Mouse (Mus musculus) CH12.LX (cell line): Measurements from ENCODE around the gene Sbk3. TPM values are rescaled to one million over a fixed set of nuclear protein-coding genes. Genes with fewer than 3 reads are reported as not detected.

Experiments
- DNase-seq: peaks from one replicate; pipeline ENCODE4 v3.0.0-alpha.2; 2013; ENCODE audit errors: extremely low read depth
- H3K27ac ChIP-seq: 2 replicates; pipeline ENCODE4 v1.5.1; 2012; ENCODE audit warnings: low read depth, mild to moderate bottlenecking, control low read depth, moderate library complexity; ENCODE audit not compliant: insufficient read depth
- H3K27me3 ChIP-seq: replicated peaks from 2 replicates; pipeline ENCODE3; 2012; ENCODE audit warnings: inconsistent platforms
- H3K36me3 ChIP-seq, 2 experiments: replicated peaks in 1 of 2; 2 replicates each; pipeline versions ENCODE3 to v1.6.1; 2012; ENCODE audit warnings: inconsistent platforms in 1 of 2, low read length in 1 of 2, mild to moderate bottlenecking in 1 of 2, mixed read lengths in 1 of 2, moderate library complexity in 1 of 2; ENCODE audit not compliant: control insufficient read depth in 1 of 2, insufficient read depth in 1 of 2
- H3K4me1 ChIP-seq, 2 experiments: 2 replicates each; pipeline ENCODE4 v1.6.1; 2012; ENCODE audit warnings: inconsistent platforms in 1 of 2, moderate library complexity in 1 of 2; ENCODE audit not compliant: insufficient read depth in 2 of 2, control insufficient read depth in 1 of 2
- H3K4me2 ChIP-seq: 2 replicates; pipeline ENCODE4 v1.6.1; 2012; ENCODE audit warnings: low read depth, mild to moderate bottlenecking, control low read depth; ENCODE audit not compliant: poor library complexity, insufficient read depth, severe bottlenecking
- H3K4me3 ChIP-seq, 3 experiments: fragments of 150-350 bp in 1 of 3; sonication (generic) in 1 of 3; replicated peaks in 1 of 3; 2 replicates each; pipeline versions ENCODE3 to v1.5.1; 2011 to 2012; ENCODE audit warnings: low read depth in 2 of 3, low read length in 2 of 3, mild to moderate bottlenecking in 2 of 3, moderate library complexity in 2 of 3, control low read depth in 1 of 3, improper control_type of control experiment in 1 of 3, inconsistent platforms in 1 of 3, mixed read lengths in 1 of 3; ENCODE audit not compliant: poor library complexity in 1 of 3
- H3K79me2 ChIP-seq: replicated peaks from 2 replicates; pipeline ENCODE4 v1.6.1; 2012; ENCODE audit warnings: mild to moderate bottlenecking, moderate library complexity; ENCODE audit not compliant: control insufficient read depth, poor library complexity, insufficient read depth, severe bottlenecking; ENCODE audit errors: extremely low read depth
- H3K9ac ChIP-seq: 2 replicates; pipeline ENCODE4 v1.6.1; 2012; ENCODE audit warnings: low read depth, mild to moderate bottlenecking, control low read depth, moderate library complexity; ENCODE audit not compliant: insufficient read depth
- H3K9me3 ChIP-seq: replicated peaks from 2 replicates; pipeline ENCODE3; 2012; ENCODE audit warnings: low read length, inconsistent platforms, mixed read lengths
- CTCF ChIP-seq, 2 experiments: IDR thresholded peaks in 1 of 2; conservative IDR thresholded peaks in 1 of 2; 2 replicates each; pipeline ENCODE4 v1.5.1; 2011 to 2012; ENCODE audit warnings: low read depth in 2 of 2, low read length in 2 of 2, improper control_type of control experiment in 1 of 2, inconsistent platforms in 1 of 2, mild to moderate bottlenecking in 1 of 2, moderate library complexity in 1 of 2
- E2F4 ChIP-seq: IDR thresholded peaks from 2 replicates; pipeline ENCODE4 v1.6.1; 2011; ENCODE audit warnings: low read depth, low read length, improper control_type of control experiment; ENCODE audit not compliant: insufficient replicate concordance
- NRF1 ChIP-seq: IDR thresholded peaks from 2 replicates; pipeline ENCODE4 v1.6.1; 2014; ENCODE audit warnings: low read depth, mild to moderate bottlenecking, inconsistent platforms, low read length, improper control_type of control experiment, moderate library complexity
- POLR2A ChIP-seq: IDR thresholded peaks from 2 replicates; pipeline ENCODE4 v1.6.1; 2011; ENCODE audit warnings: low read depth, mild to moderate bottlenecking, improper control_type of control experiment, low read length
- TBP ChIP-seq: conservative IDR thresholded peaks from 2 replicates; pipeline ENCODE4 v1.6.1; 2011; ENCODE audit warnings: low read depth, low read length, improper control_type of control experiment
- ZKSCAN1 ChIP-seq: IDR thresholded peaks from 2 replicates; pipeline ENCODE4 v1.6.1; 2012; ENCODE audit warnings: low read depth, inconsistent platforms, low read length, improper control_type of control experiment, borderline replicate concordance
- dilution Hi-C: fragments of 300-500 bp; cut with MboI; formaldehyde crosslinking; loops from 2 replicates; pipeline ENCODE4 v1.14.3; 2020; ENCODE audit warnings: low sequenced_read_pairs; ENCODE audit not compliant: extremely low pct_unique_long_range_greater_than_20kb, extremely low pct_ligation_motif_present
- in situ Hi-C: fragments of 300-500 bp; cut with MboI; formaldehyde crosslinking; loops from 3 replicates; pipeline ENCODE4 v1.14.3; 2019; ENCODE audit warnings: low sequenced_read_pairs, low pct_ligation_motif_present, low pct_unique_long_range_greater_than_20kb, mixed read lengths
- polyA plus RNA-seq: library from polyadenylated mRNA; unstranded; fragments of >175 nt; gene quantifications from 2 replicates; pipeline ENCODE4 v1.2.1, GENCODE M21; 2012; ENCODE audit warnings: low read depth; ENCODE audit not compliant: insufficient read length
- total RNA-seq, 2 experiments: library from RNA; depleted of rRNA; stranded (reverse); fragments of 300-350 nt in 1 of 2; fragments of >200 nt in 1 of 2; gene quantifications; 2 replicates each; pipeline ENCODE4 v1.2.3; 2012 to 2014

Sbk3 gene
- total and polyA plus RNA-seq, 3 experiments, result not detected

DNA sequence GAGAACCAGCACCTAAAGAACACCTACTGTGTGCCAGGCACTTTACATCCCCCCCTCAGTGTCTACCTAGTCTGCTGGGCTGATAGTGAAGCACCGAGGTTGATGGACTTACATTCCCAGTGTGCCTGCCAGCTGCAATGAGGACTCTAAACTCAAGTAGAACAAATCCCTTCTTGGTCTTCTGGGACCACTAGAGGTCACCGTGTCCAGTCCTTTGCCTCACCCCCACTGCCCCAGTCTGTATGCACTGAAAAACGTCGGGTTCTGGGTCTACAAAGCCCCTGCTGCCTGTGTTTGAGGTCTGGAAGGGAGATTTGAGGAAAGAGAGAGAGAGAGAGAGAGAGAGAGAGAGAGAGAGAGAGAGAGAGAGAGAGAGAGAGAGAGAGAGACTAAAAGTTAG is 46.5 kb downstream of the Sbk3 start:
- Histone ChIP-seq H3K27ac (no peak overlapping the region), H3K36me3 (peaks cover 15 to 24% of the 10 kb centered on the region in 2 experiments), H3K4me1 (peaks cover 5 to 23% of the 10 kb centered on the region in 2 experiments), H3K79me2 (no peaks in the 10 kb centered on the region), H3K4me2 (no peak overlapping the region), H3K9ac (no peak overlapping the region), H3K27me3 (no peaks in the 10 kb centered on the region), H3K4me3 (no peak overlapping the region), H3K9me3 (no peaks in the 10 kb centered on the region)
- dilution Hi-C loops (no loop called here), in situ Hi-C loops (no loop called here)
- TF ChIP-seq ZKSCAN1 (peak; percentile 50), E2F4 (no peak)
- DNase-seq, result no peak

DNA sequence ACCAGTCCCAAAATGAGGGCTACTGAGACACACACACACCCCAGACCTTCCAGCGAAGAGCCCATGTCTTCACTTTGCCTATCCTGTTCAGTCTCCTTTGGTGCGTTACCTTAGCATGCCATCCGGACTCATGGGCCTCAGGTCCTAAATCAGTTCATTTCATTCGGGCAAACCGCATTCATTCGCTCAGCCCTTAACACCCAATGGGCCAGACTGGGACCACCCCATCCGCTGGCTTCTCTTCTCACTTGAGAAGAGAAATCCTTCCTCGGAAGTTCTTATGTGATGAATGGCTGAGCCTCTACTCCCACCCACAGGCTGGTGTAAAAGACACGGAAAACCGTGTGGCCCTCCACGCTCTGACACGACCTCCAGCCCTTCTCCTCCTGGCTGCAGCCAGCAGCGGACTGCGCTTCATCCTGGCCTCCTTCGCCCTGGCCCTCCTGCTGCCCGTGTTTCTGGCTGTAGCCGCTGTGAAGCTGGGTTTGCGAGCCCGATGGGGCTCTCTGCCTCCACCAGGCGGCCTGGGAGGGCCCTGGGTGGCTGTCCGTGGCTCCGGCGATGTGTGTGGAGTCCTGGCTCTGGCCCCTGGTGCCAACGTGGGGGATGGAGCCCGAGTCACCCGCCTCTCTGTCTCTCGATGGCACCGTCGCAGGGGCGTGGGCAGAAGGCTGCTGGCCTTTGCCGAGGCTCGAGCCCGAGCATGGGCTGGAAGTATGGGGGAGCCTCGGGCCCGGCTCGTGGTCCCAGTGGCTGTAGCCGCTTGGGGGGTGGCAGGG is 47.2 kb downstream of the Sbk3 start:
- Histone ChIP-seq H3K27me3 (no peaks in the 10 kb centered on the region), H3K4me2 (no peak overlapping the region), H3K79me2 (no peaks in the 10 kb centered on the region), H3K4me1 (peaks cover 5 to 23% of the 10 kb centered on the region in 2 experiments), H3K36me3 (peaks cover 21 to 31% of the 10 kb centered on the region in 2 experiments), H3K9ac (no peak overlapping the region), H3K9me3 (no peaks in the 10 kb centered on the region), H3K27ac (no peak overlapping the region), H3K4me3 (no peak overlapping the region)
- in situ Hi-C loops (no loop called here), dilution Hi-C loops (no loop called here)
- TF ChIP-seq TBP, result no peak
- DNase-seq, result no peak

DNA sequence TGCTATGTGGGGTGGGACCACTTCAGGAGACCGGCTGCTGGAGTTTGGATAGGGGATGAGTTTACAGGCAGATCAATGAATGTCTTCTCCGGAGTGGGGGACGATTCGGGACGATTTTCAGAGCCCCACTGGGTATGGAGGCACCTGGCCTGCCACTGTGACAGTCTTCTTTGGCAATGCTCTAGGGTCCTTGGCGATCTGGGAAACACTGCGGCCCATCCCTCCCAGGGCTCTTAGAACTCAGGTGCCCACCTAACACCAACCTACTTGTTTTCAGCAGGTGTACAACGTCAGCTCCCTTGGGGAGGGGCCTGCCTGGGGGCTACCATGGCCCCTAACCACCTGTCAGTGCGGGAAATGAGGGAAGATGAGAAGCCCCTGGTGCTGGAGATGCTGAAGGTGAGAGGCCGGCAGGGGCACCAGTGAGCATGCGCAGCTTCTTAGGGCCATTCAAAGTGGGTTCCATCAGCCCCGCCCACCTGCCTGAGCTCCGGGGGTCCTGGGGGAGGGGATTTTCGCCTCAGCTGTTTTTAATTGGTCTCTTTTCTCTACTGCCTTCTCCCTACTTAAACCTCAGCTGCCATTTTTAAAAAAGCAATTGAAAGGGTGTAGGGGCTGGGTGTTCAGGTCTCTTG is 47.9 kb downstream of the Sbk3 start:
- Histone ChIP-seq H3K4me3 (no peak overlapping the region), H3K79me2 (no peaks in the 10 kb centered on the region), H3K27me3 (no peaks in the 10 kb centered on the region), H3K4me2 (no peak overlapping the region), H3K9ac (no peak overlapping the region), H3K4me1 (peaks cover 5 to 23% of the 10 kb centered on the region in 2 experiments), H3K36me3 (peaks cover 26 to 38% of the 10 kb centered on the region in 2 experiments), H3K9me3 (no peaks in the 10 kb centered on the region), H3K27ac (no peak overlapping the region)
- in situ Hi-C loops, result no loop called here
- TF ChIP-seq CTCF (conservative IDR thresholded peaks at IDR 0.05 in 1 of 2, IDR thresholded peaks at IDR 0.05 in 1 of 2; ENCODE audit: low read depth in 2 of 2, low read length in 2 of 2) (peak in 1 of 2 experiments; percentile 23; a peak in 2 of 4 replicates), NRF1 (peak; percentile 50), POLR2A (no peak)
- dilution Hi-C loops, result no loop called here
- no peak for DNase-seq
